Mouse (Mus musculus) small intestine, adult 2 months (tissue): Measurements from ENCODE around the gene Prkd2.

ENCODE experiments used
- CTCF ChIP-seq: fragments of 200-500 bp; IDR thresholded peaks from 2 replicates; pipeline ENCODE4 v1.5.1; 2012; ENCODE audit warnings: low read depth, mild to moderate bottlenecking, control low read depth, inconsistent platforms, low read length, moderate library complexity, mixed read lengths; ENCODE audit not compliant: insufficient replicate concordance, insufficient read length; ENCODE audit errors: extremely low read depth
- POLR2A ChIP-seq: fragments of 200-500 bp; IDR thresholded peaks from 2 replicates; pipeline ENCODE4 v1.6.1; 2012; ENCODE audit warnings: low read depth, mild to moderate bottlenecking, control low read depth, inconsistent platforms, low read length, moderate library complexity

- TF ChIP-seq POLR2A (no peak), CTCF (no peak)
Measured at GRCm38 (mm10) chr7:16873392-16873791, 30.7 kb downstream of the Prkd2 start.
